Mouse (Mus musculus) B cell, adult 62 days (primary cell): ENCODE results near the gene Clec5a. TPM values are rescaled to one million over a fixed set of nuclear protein-coding genes. Genes with fewer than 3 reads are reported as not detected.

Experiments used
- total RNA-seq: library from RNA; stranded (reverse); gene quantifications from 4 replicates; pipeline ENCODE4 v1.2.4, GENCODE M21; 2023

Clec5a gene
- total RNA-seq: not detected in 4 replicates

GRCm38 (mm10) chr6:40585645-40586044 lies at the start of gene Clec5a:
TSS of gene Clec5a (minus strand) at chr6:40585821.

GRCm38 (mm10) chr6:40628406-40629000 lies 42.9 kb upstream of the Clec5a start, which contains the start of gene Mgam:
TSS of gene Mgam (plus strand) at chr6:40628831.

GRCm38 (mm10) chr6:40613260-40613852 lies 27.7 kb upstream of the Clec5a start, which contains the start of gene Tas2r138:
TSS of gene Tas2r138 (minus strand) at chr6:40613310.

GRCm38 (mm10) chr6:40569187-40569586 lies 16.4 kb downstream of the Clec5a start, which contains the start of gene Olfr460:
TSS of gene Olfr460 (plus strand) at chr6:40569487.

GRCm38 (mm10) chr6:40554950-40555349 lies 30.7 kb downstream of the Clec5a start, which contains the start of gene Olfr461:
TSS of gene Olfr461 (minus strand) at chr6:40555050.

Other genes with a start within 250 kb of the Clec5a start
- gene E330009J07Rik, start 149.7 kb downstream of the Clec5a start, total RNA-seq: 12.9 to 16.7 TPM (median 14.0 TPM) in 4 replicates
- gene Wee2, start 146.7 kb downstream of the Clec5a start, total RNA-seq: not detected in 4 replicates
- gene Ssbp1, start 114.5 kb downstream of the Clec5a start, total RNA-seq: 106 to 125 TPM (median 111 TPM) in 4 replicates
- gene Tas2r137, start 94.6 kb downstream of the Clec5a start, total RNA-seq: 0.57 to 1.4 TPM (median 0.76 TPM) in 3 of 4 replicates, not detected in the other
- gene Tas2r108, start 92.3 kb downstream of the Clec5a start, total RNA-seq: not detected in 4 replicates
- not detected in 4 replicates for gene Prss37, start 66.3 kb downstream of the Clec5a start, total RNA-seq
- gene Olfr461, start 30.8 kb downstream of the Clec5a start, total RNA-seq: not detected in 4 replicates
- not detected in 4 replicates for gene Olfr460, start 16.3 kb downstream of the Clec5a start, total RNA-seq
- gene Tas2r138, start 27.5 kb upstream of the Clec5a start, total RNA-seq: not detected in 4 replicates
- not detected in 4 replicates for gene Mgam, start 43.0 kb upstream of the Clec5a start, total RNA-seq